Mouse (Mus musculus) hematopoietic stem cell, adult 5-6 weeks (primary cell): Measurements from ENCODE around the gene Eif5a. TPM values are rescaled to one million over a fixed set of nuclear protein-coding genes. Genes with fewer than 3 reads are reported as not detected.
"Not testable (repeated sequence)": the region's sequence is repeated elsewhere in the genome, so short reads cannot be mapped to it uniquely, and the experiment has no call there.

Source experiments
- ATAC-seq, 2 experiments: fragments of 125-278 bp in 1 of 2; replicated peaks in 1 of 2; 2 replicates each; pipeline ENCODE4 v1.8.0; 2016 to 2017; ENCODE audit warnings: inconsistent platforms in 2 of 2, mild to moderate bottlenecking in 2 of 2, moderate number of reproducible peaks in 2 of 2, low read depth in 1 of 2, moderate TSS enrichment in 1 of 2; ENCODE audit not compliant: low FRiP score in 2 of 2, poor library complexity in 2 of 2, severe bottlenecking in 2 of 2, insufficient read depth in 1 of 2, low TSS enrichment in 1 of 2
- total RNA-seq: library from RNA; stranded (forward); fragments of 172-1452, 232-1000 nt; gene quantifications from 2 replicates; pipeline ENCODE4 v1.2.3, GENCODE M21; 2017

Eif5a gene
- total RNA-seq, 1 experiment from 2014 or later: 938 TPM

DNA sequence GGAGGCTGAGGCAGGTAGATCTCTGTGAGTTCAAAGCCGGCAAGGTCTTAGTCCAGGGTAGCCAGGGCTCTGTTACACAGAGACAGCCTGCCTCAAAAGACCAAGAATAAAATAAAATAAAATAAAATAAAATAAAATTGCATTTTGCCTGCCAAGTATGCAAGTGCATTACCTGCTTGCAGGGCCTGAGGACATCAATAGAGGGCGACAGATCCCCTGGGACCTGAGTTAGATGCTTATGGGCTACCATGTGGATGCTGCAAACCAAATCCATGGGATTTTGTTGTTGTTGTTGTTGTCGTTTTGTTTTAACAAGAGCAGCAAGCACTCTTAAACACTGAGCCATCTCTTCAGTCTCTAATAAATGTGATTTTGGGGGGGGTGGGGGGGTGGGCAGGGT, 10.5 kb upstream of the Eif5a start:
- ATAC-seq: no peak

DNA sequence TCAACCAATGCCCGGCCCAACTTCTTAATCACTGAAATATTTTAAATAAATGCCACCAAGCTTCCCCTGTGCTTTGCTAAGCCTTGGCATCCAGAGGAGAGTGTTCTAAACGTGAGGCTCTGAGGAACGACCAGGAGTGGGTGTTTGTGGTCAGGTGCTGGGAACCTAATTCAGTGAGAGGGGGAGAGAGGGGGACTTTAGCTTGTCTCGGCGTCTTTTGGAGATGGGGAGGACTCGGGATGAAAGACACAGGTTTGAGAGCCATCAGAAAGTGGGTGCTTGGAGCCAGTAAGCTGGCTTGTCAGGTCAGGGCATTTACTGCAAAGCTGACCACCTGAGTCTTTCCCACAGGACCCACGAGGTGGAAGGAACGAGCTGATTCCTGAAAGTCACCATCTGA, 10.0 kb upstream of the Eif5a start:
- ATAC-seq: no peak

DNA sequence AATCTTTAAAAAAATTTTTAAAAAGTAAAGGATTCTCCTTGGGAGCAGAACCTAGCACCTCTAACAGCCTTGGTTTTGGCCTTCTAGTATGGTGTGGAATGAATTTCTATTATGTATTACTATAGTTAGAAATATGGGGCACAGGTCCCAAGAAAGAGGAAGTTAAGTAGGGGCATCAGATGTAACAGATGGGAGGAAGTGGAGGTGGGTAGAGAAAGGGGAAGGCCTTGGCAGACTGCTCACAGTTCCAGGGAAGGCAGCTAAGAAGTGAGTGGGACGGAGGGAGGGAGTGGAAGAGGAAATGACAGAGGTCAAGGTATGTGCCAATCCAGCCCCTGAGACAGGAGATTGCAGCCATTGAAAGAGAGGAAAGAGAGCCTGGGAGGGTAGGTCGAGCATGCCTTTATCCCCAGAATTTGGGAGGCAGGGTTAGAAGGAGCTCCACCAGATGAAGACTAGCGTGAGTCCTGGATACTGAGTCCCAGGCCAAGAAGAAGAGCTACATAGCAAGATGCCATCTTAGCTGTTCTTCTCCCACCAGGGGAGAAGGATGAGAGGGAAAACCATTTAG, 9.3 kb upstream of the Eif5a start:
- ATAC-seq: peak; percentile 87 to 95

DNA sequence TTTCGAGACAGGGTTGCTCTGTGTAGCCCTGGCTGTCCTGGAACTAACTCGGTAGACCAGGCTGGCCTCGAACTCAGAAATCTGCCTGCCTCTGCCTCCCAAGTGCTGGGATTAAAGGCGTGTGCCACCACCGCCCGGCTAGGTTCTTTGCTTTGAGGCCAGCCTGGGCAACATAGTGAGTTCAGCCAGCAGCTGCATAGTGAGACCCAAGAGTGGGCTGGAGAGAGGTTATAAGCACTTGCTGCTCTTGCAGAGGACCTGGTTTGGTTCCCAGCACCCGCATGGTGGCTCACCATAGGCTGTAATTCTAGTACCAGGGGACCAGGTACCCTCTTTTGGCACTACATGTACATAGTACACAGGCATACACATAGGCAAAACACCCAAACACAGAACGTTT, 8.4 kb upstream of the Eif5a start:
- ATAC-seq: not testable (repeated sequence)

DNA sequence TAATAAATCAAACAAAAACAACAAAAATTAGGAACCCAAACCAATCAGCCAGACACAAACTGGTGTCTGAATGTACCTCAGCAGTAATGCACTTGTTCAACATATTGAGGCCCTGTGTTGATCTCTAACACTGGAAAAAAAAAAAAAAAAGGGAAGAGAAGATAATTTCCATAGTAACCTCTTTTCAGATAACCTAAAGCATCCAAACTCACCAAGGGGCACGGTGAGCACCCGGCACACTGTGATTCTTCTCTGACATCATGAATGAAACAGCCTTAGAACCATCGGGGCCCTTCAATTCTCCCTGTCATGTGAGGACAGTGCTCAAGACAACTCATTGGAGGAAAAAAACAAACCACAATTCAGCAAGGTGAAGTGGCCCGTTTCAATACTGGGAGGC, 8.0 kb upstream of the Eif5a start:
- ATAC-seq: no peak

DNA sequence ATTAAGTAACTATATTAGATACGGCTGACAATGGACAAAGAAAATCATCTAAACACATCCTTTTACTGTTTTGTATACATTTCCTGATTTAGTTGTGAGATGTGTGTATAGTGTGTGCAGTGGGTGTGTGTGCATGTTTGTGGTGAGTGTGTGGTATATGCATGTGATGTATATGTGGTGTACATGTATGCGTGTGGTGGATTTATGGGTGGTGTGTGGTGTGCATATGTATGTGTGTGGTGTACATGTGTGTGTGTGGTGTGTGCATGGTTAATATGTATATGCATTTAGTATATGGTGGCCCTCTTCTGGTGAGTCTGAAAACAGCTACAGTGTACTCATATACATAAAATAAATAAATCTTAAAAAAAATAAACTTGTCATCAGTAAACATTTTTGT, 5.7 kb upstream of the Eif5a start:
- no peak for ATAC-seq

DNA sequence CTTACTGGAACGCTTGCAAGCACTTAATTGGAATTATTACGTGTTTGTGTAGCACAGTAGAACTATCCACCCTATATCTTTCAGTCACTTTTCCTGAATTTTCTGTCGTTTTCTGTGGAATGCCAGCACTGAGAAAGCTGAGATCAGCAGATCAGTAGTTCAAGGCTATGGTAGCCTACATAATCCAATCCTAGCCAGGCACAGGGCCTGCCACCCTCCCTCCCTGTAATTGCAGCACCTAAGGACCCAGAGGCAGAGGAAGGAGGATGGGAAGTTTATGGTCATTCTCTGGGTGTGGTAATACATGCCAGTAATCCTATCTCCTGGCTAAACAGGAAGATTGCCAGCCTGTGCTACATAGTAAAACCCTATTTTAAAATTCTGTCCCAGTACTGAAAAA, 1.0 kb upstream of the Eif5a start:
- ATAC-seq: no peak

DNA sequence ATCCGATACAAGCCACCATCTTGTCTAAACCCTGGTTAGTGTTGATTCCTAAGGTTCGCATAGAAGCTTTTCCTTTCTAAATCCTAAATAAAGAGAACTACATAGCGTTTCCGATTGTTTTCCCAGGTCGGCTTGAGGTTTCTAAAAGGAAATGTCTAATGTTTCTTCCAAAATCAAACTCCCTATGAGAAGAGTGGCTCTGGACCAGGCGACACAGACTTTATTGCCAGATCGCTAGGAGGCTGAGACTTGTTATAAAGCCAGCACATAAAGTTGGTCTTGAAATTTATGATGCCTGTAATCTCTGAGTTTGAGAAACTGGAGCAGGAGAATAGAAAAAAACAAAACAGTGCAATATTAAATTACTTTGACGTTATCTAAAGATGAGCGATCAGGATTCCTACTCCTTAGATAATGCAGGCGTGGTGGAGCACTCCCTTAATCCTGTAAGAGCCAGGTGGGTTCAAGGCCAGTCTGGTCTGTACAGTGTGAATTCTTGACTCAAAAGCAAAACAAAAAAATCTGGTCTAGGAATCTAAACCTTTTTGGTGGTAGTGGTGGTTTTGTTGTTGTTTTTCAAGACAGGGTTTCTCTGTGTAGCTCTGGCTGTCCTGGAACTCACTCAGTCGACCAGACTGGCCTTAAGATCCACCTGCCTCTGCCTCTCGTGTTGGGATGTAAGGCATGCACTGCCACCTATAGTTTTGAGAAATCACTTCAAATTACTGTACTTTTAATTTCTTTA, 426 bp upstream of the Eif5a start:
- ATAC-seq: no peak

DNA sequence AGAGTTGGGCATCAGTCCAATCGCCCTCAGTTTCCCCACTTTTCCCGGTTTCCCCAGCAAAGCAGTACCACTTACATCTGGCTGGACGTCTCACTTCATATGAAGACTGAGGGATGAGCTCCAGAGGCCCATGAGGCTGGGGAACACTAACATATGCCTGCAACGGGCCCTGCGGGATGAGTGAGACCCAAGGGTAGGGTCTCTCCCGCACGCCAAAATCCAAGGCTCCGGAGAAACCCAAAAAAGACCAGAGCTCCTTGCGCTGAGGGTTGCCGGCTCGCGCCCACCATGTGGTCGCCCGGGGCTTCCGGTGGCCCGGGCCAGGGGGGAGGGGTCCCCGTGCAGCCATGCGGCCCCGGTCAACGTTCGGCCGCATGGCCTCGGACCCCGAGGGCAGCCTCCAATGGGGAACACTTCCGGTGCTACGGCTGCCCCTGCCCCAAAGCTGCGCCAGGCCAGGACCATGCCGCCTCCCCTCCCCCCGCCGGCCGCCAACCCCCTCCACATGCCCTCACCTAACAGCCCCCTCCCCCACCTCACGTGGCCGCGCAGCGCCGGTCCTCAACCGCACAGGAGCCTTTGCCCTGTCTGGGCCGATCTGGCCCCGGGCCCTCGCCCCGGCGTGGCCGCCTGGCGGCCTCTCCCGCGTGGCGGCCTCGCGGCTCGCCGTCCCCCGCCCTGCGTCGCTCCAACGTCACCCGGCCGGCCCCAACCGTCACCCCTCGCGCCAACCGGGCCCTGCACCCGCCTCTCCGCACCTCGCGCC, 1.3 kb downstream of the Eif5a start:
- ATAC-seq: no peak; a peak in 1 of 4 replicates

DNA sequence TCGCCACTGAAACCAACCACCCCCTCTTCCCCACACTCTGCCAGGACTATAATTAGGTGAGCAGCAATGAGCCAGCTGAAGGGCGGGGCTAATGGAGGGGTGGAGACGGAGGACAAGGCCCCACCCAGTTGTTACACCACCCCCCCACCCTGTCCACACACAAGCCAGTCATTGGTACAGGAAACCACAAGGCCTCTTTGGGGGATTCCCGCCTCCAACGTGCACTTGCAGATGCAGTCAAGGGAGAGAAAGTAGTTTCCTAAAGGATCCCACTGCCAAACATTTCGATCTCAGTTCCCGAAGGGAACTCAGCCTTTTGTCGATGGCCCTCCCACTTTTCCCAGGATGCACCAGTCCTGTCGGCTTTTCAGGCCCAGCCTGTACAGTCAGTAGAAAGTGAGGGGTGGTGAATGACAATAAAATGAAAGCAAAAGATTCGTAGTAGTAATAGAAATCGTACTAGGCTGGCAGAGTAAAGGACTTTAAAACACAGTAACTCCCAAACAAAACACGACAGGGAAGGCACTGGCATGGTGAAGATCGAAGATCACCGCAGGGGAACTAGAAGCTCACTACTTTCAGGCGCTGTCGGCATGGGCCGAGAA, 2.0 kb downstream of the Eif5a start:
- ATAC-seq: peak; percentile 28 to 37

DNA sequence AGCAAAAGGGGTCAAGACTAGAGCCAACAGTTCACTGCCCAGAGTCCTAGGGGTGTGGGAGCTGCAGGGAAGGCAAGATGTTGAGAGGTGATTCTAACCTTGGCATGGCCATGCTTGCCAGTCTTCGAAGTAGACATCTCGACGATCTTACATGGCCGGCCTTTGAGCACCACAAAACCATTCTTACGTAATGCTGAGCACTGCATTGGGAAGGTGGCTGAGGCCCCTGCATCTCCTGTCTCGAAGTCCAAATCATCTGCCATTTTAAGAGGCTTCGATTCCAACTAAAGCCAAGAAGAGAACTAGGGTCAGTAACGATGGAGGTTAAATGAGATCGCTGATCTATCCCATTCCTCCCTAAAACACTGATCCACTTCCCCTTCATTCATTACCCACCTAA, 2.7 kb downstream of the Eif5a start:
- ATAC-seq: no peak

DNA sequence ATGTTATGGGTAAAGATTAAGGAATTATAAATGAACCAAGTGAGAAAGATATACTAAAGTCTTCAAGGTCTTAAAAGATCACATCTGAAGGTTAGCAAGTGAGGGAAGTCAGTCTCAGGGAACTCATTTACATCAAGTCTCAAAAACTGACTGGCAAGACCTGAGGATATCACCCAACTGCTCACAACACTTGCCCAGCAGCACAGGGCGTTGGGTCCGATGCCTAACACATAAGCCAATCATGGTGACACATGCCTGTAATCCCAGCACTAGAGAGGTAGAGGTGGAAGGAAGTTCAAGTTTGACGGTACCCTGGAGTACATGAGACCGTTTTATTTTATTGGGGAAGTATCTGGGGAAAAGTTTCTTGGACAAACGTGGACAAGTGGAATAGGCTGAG, 3.6 kb downstream of the Eif5a start:
- no peak for ATAC-seq

DNA sequence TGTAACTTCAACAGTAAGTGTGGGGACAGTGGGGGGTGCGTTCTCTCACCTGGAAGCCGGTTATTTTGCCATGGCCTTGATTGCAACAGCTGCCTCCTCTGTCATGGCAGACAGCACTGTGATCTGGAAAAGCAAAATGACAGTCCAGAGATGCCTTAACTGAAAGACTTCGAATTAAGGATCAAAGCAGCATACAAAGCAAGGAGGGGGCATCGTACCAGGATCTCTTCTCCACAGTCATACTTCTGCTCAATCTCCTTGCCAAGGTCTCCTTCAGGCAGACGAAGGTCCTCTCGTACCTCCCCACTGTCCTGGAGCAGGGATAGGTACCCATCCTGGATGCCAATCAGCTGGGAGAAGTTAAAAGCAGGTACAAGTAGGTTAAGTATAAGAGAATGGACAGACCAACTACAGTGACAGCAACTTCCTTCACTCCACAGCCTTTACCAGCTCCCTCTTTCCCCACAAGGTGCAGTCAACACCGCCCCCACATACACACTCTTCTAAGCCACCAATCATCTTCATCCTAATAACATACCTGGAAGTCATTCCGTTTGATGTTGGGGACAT, 4.3 kb downstream of the Eif5a start:
- ATAC-seq: no peak

DNA sequence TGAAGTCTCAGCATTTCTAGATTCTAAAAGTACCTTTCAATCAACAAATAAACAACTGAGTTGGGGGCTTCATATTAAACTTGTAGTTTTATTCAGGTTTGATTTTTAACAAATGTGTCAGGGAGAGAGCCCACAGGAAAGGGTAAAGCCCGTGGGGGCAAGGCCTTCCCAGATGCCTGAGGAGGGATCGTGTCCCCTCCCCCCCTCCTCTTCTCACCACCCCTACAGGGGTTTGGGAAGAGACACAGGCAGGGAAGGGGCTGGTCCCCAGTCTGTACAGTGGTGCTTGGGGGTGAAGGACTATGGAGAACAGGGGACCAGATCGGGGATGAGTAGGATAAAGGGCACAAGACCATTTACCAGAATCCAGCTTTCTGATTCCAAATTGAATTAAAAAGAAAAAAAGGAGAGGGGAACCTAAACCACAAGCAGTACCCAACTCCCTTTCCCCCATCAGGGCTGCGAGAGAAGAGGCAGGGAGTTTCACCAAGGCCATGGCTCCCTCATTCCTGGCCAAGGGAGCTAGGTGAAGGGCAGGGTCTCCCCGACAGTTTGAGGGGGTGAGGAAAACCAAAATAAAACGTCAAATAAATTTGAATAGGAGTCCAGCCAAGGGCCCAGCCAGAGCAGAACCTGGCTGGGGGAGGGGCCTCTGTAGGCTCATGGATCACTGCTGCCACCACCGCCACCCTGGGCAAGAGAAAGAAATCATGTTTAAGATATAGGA, 4.9 kb downstream of the Eif5a start:
- ATAC-seq: not testable (repeated sequence)

DNA sequence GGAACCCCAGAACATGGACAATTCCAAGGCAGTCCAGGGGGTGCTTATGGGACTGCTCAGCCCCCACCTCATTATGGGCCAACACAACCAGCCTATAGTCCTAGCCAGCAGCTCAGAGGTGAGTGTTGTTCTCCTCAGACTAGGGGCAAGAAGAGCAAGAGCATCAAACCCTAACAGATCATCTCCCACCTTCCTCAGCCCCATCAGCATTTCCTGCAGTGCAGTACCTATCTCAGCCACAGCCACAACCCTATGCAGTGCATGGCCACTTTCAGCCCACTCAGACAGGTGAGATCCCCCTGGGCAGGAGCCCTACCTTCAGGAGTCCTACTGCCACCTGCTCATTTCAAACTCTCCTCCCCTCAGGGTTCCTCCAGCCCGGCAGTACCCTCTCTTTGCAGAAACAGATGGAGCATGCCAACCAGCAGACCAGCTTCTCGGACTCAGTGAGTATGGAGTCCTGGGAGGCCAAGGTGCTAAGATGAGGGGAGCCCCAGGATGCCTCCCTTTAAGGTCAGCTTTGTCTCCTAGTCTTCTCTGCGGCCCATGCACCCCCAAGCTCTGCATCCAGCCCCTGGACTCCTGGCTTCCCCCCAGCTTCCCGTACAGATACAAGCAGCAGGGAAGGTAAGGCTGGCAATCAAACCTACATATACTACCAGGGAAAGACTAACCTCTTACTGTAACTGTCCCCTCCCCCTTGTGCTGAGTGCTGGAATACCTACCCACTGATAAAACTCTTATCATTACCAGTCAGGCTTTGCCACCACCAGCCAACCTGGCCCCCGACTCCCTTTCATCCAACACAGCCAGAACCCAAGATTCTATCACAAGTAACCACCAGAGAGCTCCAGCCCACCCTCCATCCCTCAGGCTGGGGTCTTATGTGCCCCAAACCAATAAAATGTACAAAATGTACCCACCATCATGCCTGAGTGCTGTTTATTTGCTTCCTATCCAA, 5.8 kb downstream of the Eif5a start:
- no peak for ATAC-seq

DNA sequence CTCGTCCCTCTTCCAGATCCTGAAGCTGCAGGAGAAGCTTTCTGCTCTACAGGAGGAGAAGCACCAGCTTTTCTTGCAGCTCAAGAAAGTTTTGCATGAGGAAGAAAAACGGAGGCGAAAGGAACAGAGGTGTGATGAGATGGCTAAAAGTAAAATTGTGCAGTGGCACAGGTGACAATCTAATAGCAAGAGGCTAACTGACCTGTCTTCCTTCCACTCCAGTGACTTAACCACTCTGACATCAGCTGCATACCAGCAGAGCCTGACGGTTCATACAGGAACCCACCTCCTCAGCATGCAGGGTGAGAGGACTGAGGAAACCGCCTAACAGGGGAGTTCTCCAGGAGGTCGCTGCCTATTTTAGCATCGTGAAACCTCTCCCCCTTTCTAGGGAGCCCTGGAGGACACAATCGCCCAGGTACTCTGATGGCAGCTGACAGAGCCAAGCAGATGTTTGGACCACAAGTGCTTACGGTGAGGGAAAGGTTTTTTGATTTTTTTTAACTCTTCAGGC, 6.8 kb downstream of the Eif5a start:
- no peak for ATAC-seq
